Mouse (Mus musculus) midbrain, embryonic 11.5 days (tissue): ENCODE measurements at regions not wholly inside any gene's neighbourhood (a gene's known extent, or its start where the extent isn't known, plus 50 kb on each side); places are given as distances from the start of the nearest gene placed in this dataset.

Experiments used
- ATAC-seq: fragments of 200-750 bp; cut with Nextera tagmentation; 2 replicates; pipeline ENCODE4 v1.8.0; 2017; ENCODE audit warnings: moderate TSS enrichment, moderate library complexity; ENCODE audit not compliant: low FRiP score
- DNase-seq: peaks from one replicate; pipeline ENCODE4 v3.0.0; 2015; ENCODE audit warnings: low spot score; ENCODE audit errors: missing footprints
- H3K27ac ChIP-seq: fragments of 300-500 bp; sonication (generic); 2 replicates; pipeline ENCODE4 v1.5.1; 2014; ENCODE audit warnings: low read depth, low read length
- H3K27me3 ChIP-seq: fragments of 300-500 bp; sonication (generic); 2 replicates; pipeline ENCODE4 v1.6.1; 2014; ENCODE audit warnings: mild to moderate bottlenecking, low read length, moderate library complexity, mixed read lengths; ENCODE audit not compliant: control insufficient read depth, insufficient read depth
- H3K36me3 ChIP-seq: fragments of 300-500 bp; sonication (generic); 2 replicates; pipeline ENCODE4 v1.6.1; 2014; ENCODE audit warnings: mild to moderate bottlenecking, low read length, moderate library complexity, mixed read lengths; ENCODE audit not compliant: control insufficient read depth, insufficient read depth
- H3K4me1 ChIP-seq: fragments of 300-500 bp; sonication (generic); 2 replicates; pipeline ENCODE4 v1.6.1; 2014; ENCODE audit warnings: low read length; ENCODE audit not compliant: control insufficient read depth, insufficient read depth
- H3K4me2 ChIP-seq: fragments of 300-500 bp; sonication (generic); 2 replicates; pipeline ENCODE4 v1.6.1; 2014; ENCODE audit warnings: mild to moderate bottlenecking, moderate library complexity
- H3K4me3 ChIP-seq: fragments of 300-500 bp; sonication (generic); 2 replicates; pipeline ENCODE4 v1.5.1; 2014; ENCODE audit warnings: low read depth, low read length
- H3K9ac ChIP-seq: fragments of 300-500 bp; sonication (generic); 2 replicates; pipeline ENCODE4 v1.6.1; 2014; ENCODE audit warnings: low read length
- H3K9me3 ChIP-seq: fragments of 300-500 bp; sonication (generic); 2 replicates; pipeline ENCODE4 v1.6.1; 2016; ENCODE audit warnings: low read length; ENCODE audit not compliant: control insufficient read depth
- WGBS: fragments of 180-500 bp; shearing (Covaris S2); extraction: QIAGEN DNeasy Blood & Tissue Kit; methylation state at CpG from one replicate; pipeline ENCODE4 v1.1.7; 2014; 5-methylcytosine and 5-hydroxymethylcytosine counted together

- H3K9ac ChIP-seq: no peak overlapping the region
- H3K27me3 ChIP-seq: no peaks in the 10 kb centered on the region
- H3K4me3 ChIP-seq: no peak overlapping the region
- no peaks in the 10 kb centered on the region for H3K36me3 ChIP-seq
- H3K9me3 ChIP-seq: no peaks in the 10 kb centered on the region
- WGBS: 89% methylated on average over 1 of the region's 1 CpGs
- no peak overlapping the region for H3K4me2 ChIP-seq
- H3K27ac ChIP-seq: no peak overlapping the region
- ATAC-seq: no peak
- 0 out of 2 replicates have a peak, but pooled peaks cover 3% of the 10 kb centered on the region for H3K4me1 ChIP-seq
- no peak for DNase-seq
Measured at GRCm38 (mm10) chr16:76603431-76603830, 229.8 kb upstream of the Nrip1 start.

- no peaks in the 10 kb centered on the region for H3K36me3 ChIP-seq
- no peak for ATAC-seq
- WGBS: 80% methylated on average over 10 of the region's 10 CpGs
- no peaks in the 10 kb centered on the region for H3K9me3 ChIP-seq
- no peak overlapping the region for H3K9ac ChIP-seq
- H3K4me2 ChIP-seq: no peak overlapping the region
- no peaks in the 10 kb centered on the region for H3K27me3 ChIP-seq
- no peak overlapping the region for H3K4me3 ChIP-seq
- DNase-seq: no peak
- H3K27ac ChIP-seq: no peak overlapping the region
- 0 out of 2 replicates have a peak, but pooled peaks cover under 1% of the 10 kb centered on the region for H3K4me1 ChIP-seq
Measured at GRCm38 (mm10) chr16:76600131-76600530, 226.5 kb upstream of the Nrip1 start.

DNA sequence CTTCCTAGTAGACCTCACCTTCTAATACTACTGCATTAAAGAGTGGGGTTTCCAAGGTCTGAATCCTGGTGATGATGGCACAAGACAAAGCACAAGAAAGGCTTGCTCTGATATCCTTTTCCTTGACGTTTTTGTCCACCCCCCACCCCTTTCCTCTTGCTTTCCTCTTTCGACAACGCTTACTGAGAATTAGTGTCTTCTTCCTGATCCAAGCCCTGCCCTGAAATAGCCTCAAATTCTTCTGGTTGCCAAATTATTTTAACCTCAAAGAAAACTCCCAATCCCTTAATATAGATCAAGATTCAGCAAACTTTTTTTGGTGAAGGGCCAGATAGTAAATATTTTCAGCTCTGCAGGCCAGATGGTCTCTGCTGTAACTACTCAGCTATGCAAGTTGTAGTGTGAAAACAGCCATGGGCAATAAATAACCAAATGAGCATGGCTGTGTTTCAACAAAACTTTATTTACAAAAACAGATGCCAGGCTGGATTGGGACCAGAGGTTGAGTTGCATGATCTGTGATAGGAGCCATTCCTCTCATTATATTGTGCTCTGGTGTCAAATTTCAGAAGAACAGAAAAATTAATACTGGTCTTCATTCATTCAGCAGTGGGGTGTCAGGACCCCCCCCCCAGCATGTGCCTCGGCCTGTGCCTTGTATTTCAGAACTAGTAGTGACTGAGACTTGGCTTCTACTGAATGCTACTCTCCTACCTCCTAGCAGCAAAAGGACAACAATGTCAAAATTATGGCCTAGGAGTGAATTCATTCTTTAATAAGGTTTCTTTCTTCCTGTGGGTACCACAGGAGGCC is 218.5 kb upstream of the Nrip1 start:
- no peak overlapping the region for H3K27ac ChIP-seq
- no peaks in the 10 kb centered on the region for H3K4me1 ChIP-seq
- ATAC-seq (no peak), DNase-seq (no peak)
- no peak overlapping the region for H3K4me2 ChIP-seq
- H3K36me3 ChIP-seq: no peaks in the 10 kb centered on the region
- no peak overlapping the region for H3K4me3 ChIP-seq
- H3K27me3 ChIP-seq: no peaks in the 10 kb centered on the region
- H3K9me3 ChIP-seq: no peaks in the 10 kb centered on the region
- 83% methylated on average over 4 of the region's 4 CpGs for WGBS
- no peak overlapping the region for H3K9ac ChIP-seq

GRCm38 (mm10) chr16:76589791-76590190 is 216.2 kb upstream of the Nrip1 start:
- Histone ChIP-seq H3K9ac (no peak overlapping the region), H3K4me2 (no peak overlapping the region), H3K36me3 (no peaks in the 10 kb centered on the region), H3K4me3 (no peak overlapping the region), H3K4me1 (no peaks in the 10 kb centered on the region), H3K27ac (no peak overlapping the region), H3K27me3 (no peaks in the 10 kb centered on the region), H3K9me3 (no peaks in the 10 kb centered on the region)
- 87% methylated on average over 2 of the region's 2 CpGs for WGBS
- ATAC-seq (no peak), DNase-seq (no peak)

DNA sequence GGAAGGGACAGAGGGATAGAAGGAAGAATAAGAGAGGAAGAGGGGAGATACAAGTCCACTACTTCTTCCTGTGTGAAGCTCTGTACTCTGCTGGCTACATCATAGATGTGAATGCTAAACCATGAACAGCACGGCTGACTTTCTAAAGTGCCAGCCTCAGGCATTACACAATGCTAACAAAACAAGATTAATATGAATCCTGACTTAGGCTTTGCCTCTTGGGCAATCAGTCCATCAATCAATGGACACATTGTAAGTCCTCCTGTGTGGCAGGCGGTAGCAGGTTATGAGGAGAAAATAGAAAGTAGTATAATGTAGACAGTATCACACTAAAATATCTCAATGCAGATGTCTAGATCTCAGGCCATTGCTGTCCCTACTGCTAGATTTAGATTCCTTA is 203.6 kb upstream of the Nrip1 start:
- 91% methylated on average over 2 of the region's 2 CpGs for WGBS

GRCm38 (mm10) chr16:76575281-76575680 is 201.7 kb upstream of the Nrip1 start:
- no peak overlapping the region for H3K9ac ChIP-seq
- DNase-seq (no peak), ATAC-seq (no peak)
- H3K27ac ChIP-seq: no peak overlapping the region
- no peaks in the 10 kb centered on the region for H3K27me3 ChIP-seq
- no peaks in the 10 kb centered on the region for H3K9me3 ChIP-seq
- no peak overlapping the region for H3K4me2 ChIP-seq
- 81% methylated on average over 3 of the region's 3 CpGs for WGBS
- no peaks in the 10 kb centered on the region for H3K36me3 ChIP-seq
- H3K4me1 ChIP-seq: no peaks in the 10 kb centered on the region
- no peak overlapping the region for H3K4me3 ChIP-seq

More for the DNA sequence above, 203.6 kb upstream of the Nrip1 start:
- Histone ChIP-seq H3K9ac (no peak overlapping the region), H3K4me3 (no peak overlapping the region), H3K4me2 (no peak overlapping the region), H3K36me3 (no peaks in the 10 kb centered on the region), H3K4me1 (no peaks in the 10 kb centered on the region), H3K9me3 (no peaks in the 10 kb centered on the region), H3K27me3 (no peaks in the 10 kb centered on the region), H3K27ac (no peak overlapping the region)
- ATAC-seq (no peak), DNase-seq (no peak)

GRCm38 (mm10) chr16:76566220-76566619 is 192.6 kb upstream of the Nrip1 start:
- H3K4me1 ChIP-seq: no peaks in the 10 kb centered on the region
- no peak overlapping the region for H3K4me2 ChIP-seq
- H3K27me3 ChIP-seq: no peaks in the 10 kb centered on the region
- no peak for ATAC-seq
- no peak overlapping the region for H3K27ac ChIP-seq
- 20% methylated on average over 11 of the region's 11 CpGs for WGBS
- no peak for DNase-seq
- no peaks in the 10 kb centered on the region for H3K36me3 ChIP-seq
- H3K9ac ChIP-seq: no peak overlapping the region
- no peak overlapping the region for H3K4me3 ChIP-seq
- no peaks in the 10 kb centered on the region for H3K9me3 ChIP-seq

DNA sequence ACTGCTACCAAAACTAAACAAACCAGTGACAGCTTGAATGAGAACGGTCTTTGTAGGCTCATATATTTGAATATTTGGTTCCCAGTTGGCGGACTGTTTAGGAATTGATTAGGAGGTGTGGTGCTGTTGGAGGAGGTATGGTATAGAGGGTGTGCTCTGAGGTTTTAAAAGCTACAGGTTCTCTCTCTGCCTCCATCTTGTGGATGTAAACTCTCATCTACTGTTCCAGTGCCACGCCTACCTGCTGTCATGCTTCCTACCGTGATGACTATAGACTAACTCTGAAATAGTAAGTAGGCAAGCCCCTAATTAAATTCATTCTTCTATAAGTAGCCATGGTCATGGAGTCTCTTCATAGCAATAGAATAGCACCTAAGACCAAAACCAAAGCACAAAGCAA is 181.2 kb upstream of the Nrip1 start:
- Histone ChIP-seq H3K9me3 (no peaks in the 10 kb centered on the region), H3K4me1 (no peaks in the 10 kb centered on the region), H3K27me3 (no peaks in the 10 kb centered on the region), H3K36me3 (no peaks in the 10 kb centered on the region), H3K4me2 (no peak overlapping the region), H3K27ac (no peak overlapping the region), H3K9ac (no peak overlapping the region), H3K4me3 (no peak overlapping the region)
- 89% methylated on average over 4 of the region's 4 CpGs for WGBS
- DNase-seq (no peak), ATAC-seq (no peak)

GRCm38 (mm10) chr16:76549628-76550027 is 176.0 kb upstream of the Nrip1 start:
- Histone ChIP-seq H3K4me2 (no peak overlapping the region), H3K27ac (no peak overlapping the region), H3K36me3 (no peaks in the 10 kb centered on the region), H3K9me3 (no peaks in the 10 kb centered on the region), H3K4me1 (no peaks in the 10 kb centered on the region), H3K27me3 (no peaks in the 10 kb centered on the region), H3K4me3 (no peak overlapping the region), H3K9ac (no peak overlapping the region)
- 86% methylated on average over 5 of the region's 5 CpGs for WGBS
- ATAC-seq (no peak), DNase-seq (peak; percentile 26)
